Mouse (Mus musculus) G1E (cell line): ENCODE data around the gene Phlpp1. TPM values are rescaled to one million over a fixed set of nuclear protein-coding genes. Genes with fewer than 3 reads are reported as not detected.

Source experiments
- ATAC-seq: 2 replicates; pipeline ENCODE4 v1.8.0; 2016; ENCODE audit warnings: mild to moderate bottlenecking; ENCODE audit not compliant: insufficient number of reproducible peaks, poor library complexity, low FRiP score, severe bottlenecking; ENCODE audit errors: extremely low read depth
- DNase-seq: peaks from one replicate; pipeline ENCODE4 v3.0.0; 2012; ENCODE audit warnings: low spot score
- H3K27me3 ChIP-seq: 2 replicates; pipeline ENCODE4 v1.6.1; 2012; ENCODE audit warnings: mild to moderate bottlenecking, low read length, inconsistent platforms; ENCODE audit not compliant: insufficient read depth
- H3K36me3 ChIP-seq: replicated peaks from 2 replicates; pipeline ENCODE3; 2012; ENCODE audit warnings: mild to moderate bottlenecking, inconsistent platforms
- H3K4me1 ChIP-seq: 2 replicates; pipeline ENCODE4 v1.6.1; 2012; ENCODE audit warnings: low read depth, low read length, inconsistent platforms, mixed read lengths; ENCODE audit not compliant: insufficient read depth
- H3K4me3 ChIP-seq: 2 replicates; pipeline ENCODE4 v1.5.1; 2012; ENCODE audit warnings: low read depth, mild to moderate bottlenecking, inconsistent platforms, low read length, moderate library complexity, mixed read lengths
- H3K9me3 ChIP-seq: replicated peaks from 2 replicates; pipeline ENCODE4 v1.6.1; 2012; ENCODE audit warnings: inconsistent platforms
- CTCF ChIP-seq: IDR thresholded peaks from 2 replicates; pipeline ENCODE4 v1.5.1; 2012; ENCODE audit warnings: low read depth, low read length, inconsistent platforms, mixed read lengths
- GATA1 ChIP-seq: IDR thresholded peaks from 2 replicates; pipeline ENCODE4 v1.6.1; 2012; ENCODE audit warnings: borderline replicate concordance, low read length, inconsistent platforms, mixed read lengths
- GATA2 ChIP-seq: IDR thresholded peaks from 2 replicates; pipeline ENCODE4 v1.6.1; 2012; ENCODE audit warnings: low read depth, low read length, inconsistent platforms, borderline replicate concordance
- POLR2AphosphoS5 ChIP-seq: IDR thresholded peaks from 2 replicates; pipeline ENCODE4 v1.6.1; 2012; ENCODE audit warnings: low read depth, low read length, inconsistent platforms; ENCODE audit not compliant: insufficient replicate concordance
- TAL1 ChIP-seq: conservative IDR thresholded peaks from 2 replicates; pipeline ENCODE4 v1.6.1; 2012; ENCODE audit warnings: low read depth, low read length, inconsistent platforms, mixed read lengths
- polyA plus RNA-seq: library from polyadenylated mRNA; stranded (reverse); fragments of >175 nt; gene quantifications from 2 replicates; pipeline ENCODE4 v1.2.3, GENCODE M21; 2012
- total RNA-seq, 2 experiments: library from RNA; stranded (forward) in 1 of 2; stranded (reverse) in 1 of 2; fragments of 200-1000 nt in 1 of 2; fragments of >200 nt in 1 of 2; fragmentation: Nextera tagmentation in 1 of 2; gene quantifications; 2 replicates each; pipeline ENCODE4 v1.2.3; 2014 to 2017

Gene Phlpp1
- total and polyA plus RNA-seq, 3 experiments, result 6.6 to 25.3 (median 9.2) TPM

DNA sequence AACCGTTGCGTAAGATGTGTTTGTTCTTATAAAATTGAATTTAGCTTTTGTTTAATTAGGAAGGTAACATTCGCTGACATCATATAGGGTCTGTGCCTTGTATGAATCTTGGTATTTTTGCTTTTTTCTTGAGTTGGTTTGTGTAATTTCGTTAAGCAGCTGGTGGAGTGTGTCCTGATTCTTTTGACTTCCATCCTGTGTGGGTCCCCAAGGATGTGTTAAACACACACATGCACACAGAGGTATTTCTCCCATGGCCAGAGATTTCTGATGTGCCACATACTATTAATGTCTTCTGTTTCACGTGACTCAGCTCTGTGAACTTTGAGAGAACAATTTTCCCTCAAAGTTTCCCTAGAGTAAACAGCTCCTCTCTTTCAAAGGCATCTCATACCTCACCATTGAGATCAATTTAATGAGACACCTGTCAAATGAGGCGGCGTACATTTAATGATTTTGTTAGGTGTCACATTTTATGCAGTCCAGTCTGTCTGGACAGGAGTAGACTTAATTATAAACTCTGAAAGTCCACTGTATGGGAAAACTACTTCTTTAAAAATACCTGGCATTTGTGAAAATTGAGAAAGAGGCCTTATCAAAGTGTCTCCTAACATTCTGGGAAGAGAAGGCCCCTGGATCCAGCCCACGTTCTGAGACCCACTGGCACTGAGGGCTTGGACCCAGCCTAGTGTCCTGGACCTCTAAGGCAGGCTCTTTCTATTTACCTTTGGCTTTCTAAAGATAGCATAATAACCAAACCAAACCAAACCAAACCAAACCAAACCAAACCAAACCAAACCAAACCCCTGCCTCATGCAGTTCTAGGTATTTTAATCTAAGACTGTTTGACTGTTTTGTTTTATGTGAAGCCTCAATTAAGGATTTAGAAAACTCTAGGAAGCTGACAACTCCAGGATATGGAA, 6.6 kb downstream of the Phlpp1 start:
- H3K27me3 ChIP-seq, result no peaks in the 10 kb centered on the region
- H3K9me3 ChIP-seq, result no peaks in the 10 kb centered on the region
- H3K4me1 ChIP-seq, result peaks cover 21% of the 10 kb centered on the region
- peaks cover 8% of the 10 kb centered on the region for H3K36me3 ChIP-seq
- H3K4me3 ChIP-seq, result no peak overlapping the region
- DNase-seq, result no peak
- no peak for ATAC-seq
- TF ChIP-seq TAL1, result no peak
- no peak for TF ChIP-seq GATA1

DNA sequence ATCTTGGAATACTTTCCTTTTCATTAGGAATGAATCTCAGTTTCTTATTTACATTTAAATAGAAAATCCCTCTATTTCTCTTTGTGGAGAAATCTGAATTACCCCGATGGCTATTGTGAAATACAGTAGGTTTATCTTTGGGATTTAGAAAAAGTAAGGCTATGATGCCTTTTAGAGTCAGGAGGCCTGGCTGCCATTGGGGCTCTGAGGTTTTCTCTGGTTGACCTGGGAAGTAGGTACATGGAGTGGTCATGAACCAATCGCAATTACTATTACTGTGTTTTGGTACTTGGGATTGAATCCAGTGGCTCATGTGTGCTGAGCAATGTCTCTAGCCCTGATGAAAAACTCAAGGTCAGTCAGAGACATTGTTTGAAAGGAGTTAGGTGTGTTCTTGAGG, 12.1 kb downstream of the Phlpp1 start:
- H3K4me3 ChIP-seq, result no peak overlapping the region
- H3K4me1 ChIP-seq, result peaks cover 7% of the 10 kb centered on the region
- H3K9me3 ChIP-seq, result no peaks in the 10 kb centered on the region
- ATAC-seq (no peak), DNase-seq (no peak)
- peaks cover 2% of the 10 kb centered on the region for H3K36me3 ChIP-seq
- no peak for TF ChIP-seq CTCF
- no peak for TF ChIP-seq GATA2
- TF ChIP-seq GATA1, result no peak
- H3K27me3 ChIP-seq, result no peaks in the 10 kb centered on the region

GRCm38 (mm10) chr1:106184780-106185460, 13.4 kb downstream of the Phlpp1 start:
- no peak overlapping the region for H3K4me3 ChIP-seq
- H3K27me3 ChIP-seq, result no peaks in the 10 kb centered on the region
- H3K4me1 ChIP-seq, result peaks cover 7% of the 10 kb centered on the region
- H3K9me3 ChIP-seq, result no peaks in the 10 kb centered on the region
- DNase-seq (no peak), ATAC-seq (no peak)
- H3K36me3 ChIP-seq, result peaks cover 7% of the 10 kb centered on the region
- TF ChIP-seq GATA2, result no peak
- TF ChIP-seq CTCF, result no peak
- no peak for TF ChIP-seq POLR2AphosphoS5
- no peak for TF ChIP-seq GATA1
- TF ChIP-seq TAL1, result no peak

DNA sequence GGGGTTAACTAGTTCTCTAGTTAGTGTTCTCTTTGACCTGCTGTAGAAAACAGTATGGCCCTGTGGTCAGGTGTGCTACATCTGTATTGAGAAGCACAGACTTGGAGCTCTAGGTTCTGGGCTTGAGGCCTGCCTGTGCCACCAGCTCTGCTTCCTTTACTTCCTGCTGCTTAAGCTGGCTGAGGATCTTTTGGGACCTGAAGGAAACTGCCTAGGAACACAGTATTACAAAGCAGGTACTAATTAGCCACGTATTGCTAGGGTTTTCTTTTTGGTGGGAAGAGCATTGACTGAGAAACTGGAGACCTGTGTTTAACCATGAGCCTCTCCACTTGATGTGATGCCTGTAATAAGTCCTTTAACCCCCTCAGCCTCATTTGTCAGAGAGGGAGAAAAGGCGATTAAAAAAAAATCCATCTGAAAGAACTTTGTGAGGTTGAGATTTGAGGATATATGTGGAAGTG, 13.9 kb downstream of the Phlpp1 start:
- ATAC-seq, result no peak
- Histone ChIP-seq H3K9me3 (no peaks in the 10 kb centered on the region), H3K4me1 (peaks cover 7% of the 10 kb centered on the region), H3K36me3 (peaks cover 7% of the 10 kb centered on the region), H3K4me3 (no peak overlapping the region), H3K27me3 (no peaks in the 10 kb centered on the region)
- TF ChIP-seq POLR2AphosphoS5, result no peak
- no peak for TF ChIP-seq GATA1
- no peak for TF ChIP-seq CTCF
- DNase-seq, result no peak

DNA sequence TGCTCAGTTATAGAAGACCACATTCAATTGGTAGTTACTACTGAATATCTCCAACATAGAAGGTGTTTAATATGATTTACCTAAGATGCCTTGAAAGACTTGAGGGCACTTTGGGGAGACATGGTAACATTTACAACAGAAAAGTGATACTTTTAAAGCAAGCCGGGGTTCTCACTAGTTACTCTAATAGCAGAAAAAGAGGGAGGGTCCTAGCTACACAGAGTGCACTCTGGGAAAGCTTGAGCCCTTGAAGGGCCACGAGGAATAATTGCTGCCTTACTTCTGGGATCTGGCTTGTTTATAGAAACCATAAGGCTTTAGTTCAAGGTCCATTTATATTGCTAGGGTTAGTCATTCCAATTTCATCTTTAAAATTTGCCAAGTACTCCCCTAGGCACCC, 14.5 kb downstream of the Phlpp1 start:
- H3K36me3 ChIP-seq, result peaks cover 9% of the 10 kb centered on the region
- DNase-seq, result no peak
- no peaks in the 10 kb centered on the region for H3K9me3 ChIP-seq
- H3K27me3 ChIP-seq, result no peaks in the 10 kb centered on the region
- TF ChIP-seq GATA2 (no peak), POLR2AphosphoS5 (no peak), CTCF (no peak), GATA1 (no peak), TAL1 (no peak)
- H3K4me3 ChIP-seq, result no peak overlapping the region
- H3K4me1 ChIP-seq, result peaks cover 7% of the 10 kb centered on the region
- no peak for ATAC-seq

DNA sequence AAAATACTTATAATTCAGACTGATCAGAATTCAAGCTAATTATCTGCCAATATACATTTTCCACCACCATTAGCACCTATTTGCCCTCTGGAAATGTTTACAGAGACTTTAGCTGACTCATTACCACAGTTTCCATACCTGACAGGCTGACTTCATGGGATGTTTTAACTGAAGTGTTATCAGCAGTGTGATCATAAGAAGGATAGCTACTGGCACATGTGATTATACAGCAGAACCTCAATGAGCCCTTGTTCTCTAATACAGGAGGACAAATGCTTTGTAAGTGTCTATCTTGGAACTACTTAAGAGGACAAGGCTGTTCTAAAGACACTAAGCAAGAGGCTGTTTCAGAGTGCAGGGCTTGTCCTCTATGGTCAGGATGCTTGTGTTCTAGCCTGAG, 15.9 kb downstream of the Phlpp1 start:
- Histone ChIP-seq H3K27me3 (no peaks in the 10 kb centered on the region), H3K36me3 (peaks cover 13% of the 10 kb centered on the region), H3K9me3 (no peaks in the 10 kb centered on the region), H3K4me1 (peaks cover 7% of the 10 kb centered on the region), H3K4me3 (no peak overlapping the region)
- peak; percentile 61; the same call in 1 of the 2 replicates for ATAC-seq
- no peak for TF ChIP-seq GATA1
- no peak for TF ChIP-seq GATA2
- TF ChIP-seq POLR2AphosphoS5, result no peak
- TF ChIP-seq CTCF, result no peak
- TF ChIP-seq TAL1, result no peak
- DNase-seq, result no peak

GRCm38 (mm10) chr1:106188756-106189155, 17.2 kb downstream of the Phlpp1 start:
- DNase-seq (no peak), ATAC-seq (no peak)
- Histone ChIP-seq H3K27me3 (no peaks in the 10 kb centered on the region), H3K9me3 (no peaks in the 10 kb centered on the region), H3K4me1 (peaks cover 7% of the 10 kb centered on the region), H3K4me3 (no peak overlapping the region), H3K36me3 (peaks cover 15% of the 10 kb centered on the region)
- TF ChIP-seq CTCF (no peak), TAL1 (no peak), GATA2 (no peak), POLR2AphosphoS5 (no peak), GATA1 (no peak)
